Mouse (Mus musculus): ENCODE data around the gene Atp6v0c. TPM values are rescaled to one million over a fixed set of nuclear protein-coding genes. Genes with fewer than 3 reads are reported as not detected.

Gene Atp6v0c
- 65.8 and 80.2 TPM in 2 replicates for polyA plus RNA-seq (2012)

DNA sequence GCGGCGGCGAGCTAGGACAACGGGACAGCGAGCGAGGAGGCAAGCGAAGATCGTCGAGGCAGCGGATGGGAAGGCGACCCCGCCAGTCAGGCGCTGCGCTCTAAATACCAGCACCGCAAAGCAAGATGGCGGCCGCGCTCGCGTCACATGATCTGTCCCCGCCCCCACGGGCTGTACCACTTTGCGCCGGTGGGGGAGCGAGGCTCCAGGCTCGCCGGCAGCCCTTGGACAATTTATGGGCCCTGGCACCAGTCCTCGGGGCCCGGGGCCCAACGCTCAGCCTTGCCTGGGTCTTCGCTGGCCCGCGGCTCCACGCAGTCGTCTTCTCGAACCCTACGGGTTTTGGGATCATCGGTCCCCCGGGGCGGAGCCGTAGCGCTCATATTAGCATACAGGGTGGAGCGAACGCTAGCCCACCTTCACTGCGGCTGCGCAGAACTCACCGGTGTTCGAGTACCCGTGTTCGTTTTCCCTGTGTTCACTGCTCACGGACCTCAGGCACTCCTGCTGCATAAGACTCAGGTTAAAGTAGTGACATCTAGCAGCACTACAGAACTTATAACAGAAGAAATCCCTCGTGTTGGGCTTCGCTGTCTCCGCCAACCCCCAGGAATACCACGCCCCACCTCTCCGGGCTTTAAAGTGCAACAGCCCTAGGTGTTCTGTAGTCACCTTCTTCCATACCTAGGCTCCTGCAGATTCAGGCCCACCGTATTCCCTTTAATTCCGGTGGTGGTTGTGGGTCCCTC is at the start of gene Atp6v0c:
Atp6v0c (minus strand) TSS at position 386 of the 749 bp plus-strand sequence.
- TF ChIP-seq GATA1 (IDR thresholded peaks at IDR 0.05; ENCODE audit: low read length) (no peak), TAL1 (IDR thresholded peaks at IDR 0.05; ENCODE audit: low read length) (no peak)
- Histone ChIP-seq H3K9me3 (ENCODE audit: control insufficient read depth, low read length) (no peaks in the 10 kb centered on the region), H3K36me3 (ENCODE audit: control insufficient read depth) (peaks cover 45% of the 10 kb centered on the region), H3K4me1 (ENCODE audit: control insufficient read depth) (peaks cover 74% of the 10 kb centered on the region), H3K4me3 (replicated peaks) (peak within 1 kb of the TSS; percentile 72), H3K27me3 (ENCODE audit: control insufficient read depth) (no peaks in the 10 kb centered on the region)

DNA sequence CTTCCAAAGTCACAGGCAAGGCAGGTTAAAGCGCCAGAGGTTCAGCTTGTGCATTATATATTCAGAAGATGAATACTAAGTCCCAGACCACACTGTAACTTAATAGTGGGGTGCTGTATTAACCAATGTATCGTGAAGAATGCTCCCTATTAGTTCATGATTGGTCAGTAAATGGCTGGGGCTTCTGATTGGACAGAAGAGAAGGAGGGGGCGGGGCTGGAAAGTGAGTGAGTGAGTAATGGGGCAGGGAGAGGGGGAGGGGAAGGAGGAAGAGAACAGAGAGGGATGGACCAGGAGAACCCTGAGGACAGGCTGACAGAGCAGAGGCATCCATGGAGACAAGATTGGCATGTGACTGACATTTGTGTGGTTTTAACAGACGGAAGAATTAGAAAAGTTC is 47.3 kb upstream of the Atp6v0c start:
- H3K4me3 ChIP-seq (replicated peaks): no peak overlapping the region
- H3K9me3 ChIP-seq (ENCODE audit: control insufficient read depth, low read length): no peaks in the 10 kb centered on the region
- peaks cover 74% of the 10 kb centered on the region for H3K4me1 ChIP-seq (ENCODE audit: control insufficient read depth)
- TF ChIP-seq GATA1 (IDR thresholded peaks at IDR 0.05; ENCODE audit: low read length) (no peak), TAL1 (IDR thresholded peaks at IDR 0.05; ENCODE audit: low read length) (no peak)
- H3K36me3 ChIP-seq (ENCODE audit: control insufficient read depth): peaks cover 68% of the 10 kb centered on the region
- peaks cover 8% of the 10 kb centered on the region for H3K27me3 ChIP-seq (ENCODE audit: control insufficient read depth)

DNA sequence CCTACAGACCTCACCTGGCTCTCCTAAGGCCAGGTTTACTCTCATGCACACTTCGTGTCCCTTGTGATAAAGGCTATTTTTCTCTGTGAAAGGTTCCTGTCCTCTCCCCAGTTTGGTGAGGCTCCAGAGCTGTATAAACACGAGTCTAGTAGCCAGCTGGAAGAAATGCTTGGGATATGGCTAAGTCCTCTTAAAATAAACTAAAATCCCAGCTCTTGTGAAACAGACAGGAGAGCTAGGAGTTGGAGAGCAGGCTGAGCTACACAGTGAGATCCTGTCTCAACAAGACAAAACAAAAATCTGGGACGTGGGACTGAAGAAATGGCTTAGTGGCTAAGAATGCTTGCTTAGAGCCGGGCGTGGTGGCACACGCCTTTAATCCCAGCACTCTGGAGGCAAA is 43.7 kb upstream of the Atp6v0c start:
- Histone ChIP-seq H3K9me3 (ENCODE audit: control insufficient read depth, low read length) (no peaks in the 10 kb centered on the region), H3K27me3 (ENCODE audit: control insufficient read depth) (peaks cover 13% of the 10 kb centered on the region), H3K36me3 (ENCODE audit: control insufficient read depth) (peaks cover 48% of the 10 kb centered on the region), H3K4me1 (ENCODE audit: control insufficient read depth) (peaks cover 78% of the 10 kb centered on the region), H3K4me3 (replicated peaks) (no peak overlapping the region)
- TF ChIP-seq GATA1 (IDR thresholded peaks at IDR 0.05; ENCODE audit: low read length) (no peak), TAL1 (IDR thresholded peaks at IDR 0.05; ENCODE audit: low read length) (no peak)

DNA sequence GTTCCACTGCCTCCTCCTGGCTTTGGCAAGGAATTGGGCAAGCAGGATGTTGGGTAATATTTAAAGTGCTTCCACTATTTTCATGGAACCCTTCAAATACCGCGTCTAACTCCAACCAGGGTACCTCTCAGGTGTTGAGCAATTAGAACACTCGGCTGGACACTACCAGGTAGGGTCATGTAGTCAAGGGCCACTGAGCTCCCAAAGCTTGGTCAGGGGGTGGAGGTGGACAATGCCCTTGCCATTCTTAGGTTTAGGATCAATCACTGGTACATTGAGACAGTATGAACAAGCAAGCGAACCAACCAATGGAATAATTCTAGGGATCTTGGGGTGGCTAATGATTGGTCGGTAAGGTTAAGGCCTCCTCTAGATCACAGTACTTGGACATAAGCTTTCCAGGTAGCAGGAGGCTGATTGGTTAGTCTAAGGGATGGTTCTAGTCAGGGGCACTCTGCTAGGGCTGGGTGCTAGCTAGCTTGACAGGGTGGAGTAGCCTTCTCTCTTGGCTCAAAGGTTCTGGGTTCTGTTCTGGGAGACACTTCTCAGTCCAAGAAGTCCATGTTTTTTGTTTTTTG is 43.0 kb upstream of the Atp6v0c start:
- peaks cover 78% of the 10 kb centered on the region for H3K4me1 ChIP-seq (ENCODE audit: control insufficient read depth)
- peak overlapping the region; percentile 70 for H3K4me3 ChIP-seq (replicated peaks)

DNA sequence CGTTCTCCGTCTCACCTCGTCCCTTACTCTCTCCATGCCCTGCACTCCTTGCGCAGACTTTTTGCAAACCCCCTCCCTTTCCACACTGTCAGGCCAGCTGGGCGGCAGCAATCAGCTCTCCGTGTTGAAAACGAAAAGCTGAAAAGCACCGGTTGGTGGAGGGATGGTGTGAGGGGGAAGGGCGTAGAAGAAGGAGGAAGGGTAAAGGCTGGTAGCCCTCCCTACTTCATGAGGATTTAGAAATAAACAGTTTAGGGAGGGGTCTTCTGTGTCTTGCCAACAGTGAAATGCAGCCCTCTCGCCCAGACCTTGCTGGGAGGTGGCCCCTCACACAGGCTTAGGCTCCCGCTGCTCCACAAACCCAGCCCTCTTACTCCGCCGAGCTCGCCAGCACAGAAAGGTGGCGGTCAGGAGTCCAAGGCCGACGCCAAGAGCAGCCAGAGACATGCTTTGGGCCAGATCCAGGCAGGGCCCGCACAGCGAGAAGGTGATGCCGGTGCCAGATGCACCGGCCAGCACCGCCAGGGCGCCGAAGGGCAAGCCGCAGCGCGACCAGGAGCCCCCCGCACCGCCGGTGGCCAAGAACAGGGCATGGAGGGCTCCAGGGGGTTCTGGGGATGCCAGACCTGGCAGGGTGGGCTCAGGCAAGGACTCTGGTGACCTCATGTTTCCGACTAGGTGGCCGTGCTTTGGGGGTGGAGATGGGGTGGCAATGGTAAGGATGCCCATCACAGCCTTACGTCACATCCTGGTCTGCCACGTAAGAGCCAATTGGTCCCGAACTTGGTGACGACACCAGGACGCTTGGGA is 42.3 kb upstream of the Atp6v0c start:
- Histone ChIP-seq H3K9me3 (ENCODE audit: control insufficient read depth, low read length) (no peaks in the 10 kb centered on the region), H3K36me3 (ENCODE audit: control insufficient read depth) (peaks cover 47% of the 10 kb centered on the region), H3K27me3 (ENCODE audit: control insufficient read depth) (peaks cover 13% of the 10 kb centered on the region), H3K4me1 (ENCODE audit: control insufficient read depth) (peaks cover 81% of the 10 kb centered on the region), H3K4me3 (replicated peaks) (peak overlapping the region; percentile 70)
- TF ChIP-seq TAL1 (IDR thresholded peaks at IDR 0.05; ENCODE audit: low read length) (no peak), GATA1 (IDR thresholded peaks at IDR 0.05; ENCODE audit: low read length) (no peak)

More for the DNA sequence above, 43.0 kb upstream of the Atp6v0c start:
- peaks cover 13% of the 10 kb centered on the region for H3K27me3 ChIP-seq (ENCODE audit: control insufficient read depth)
- H3K9me3 ChIP-seq (ENCODE audit: control insufficient read depth, low read length): no peaks in the 10 kb centered on the region
- TF ChIP-seq GATA1 (IDR thresholded peaks at IDR 0.05; ENCODE audit: low read length) (no peak), TAL1 (IDR thresholded peaks at IDR 0.05; ENCODE audit: low read length) (no peak)
- H3K36me3 ChIP-seq (ENCODE audit: control insufficient read depth): peaks cover 48% of the 10 kb centered on the region

DNA sequence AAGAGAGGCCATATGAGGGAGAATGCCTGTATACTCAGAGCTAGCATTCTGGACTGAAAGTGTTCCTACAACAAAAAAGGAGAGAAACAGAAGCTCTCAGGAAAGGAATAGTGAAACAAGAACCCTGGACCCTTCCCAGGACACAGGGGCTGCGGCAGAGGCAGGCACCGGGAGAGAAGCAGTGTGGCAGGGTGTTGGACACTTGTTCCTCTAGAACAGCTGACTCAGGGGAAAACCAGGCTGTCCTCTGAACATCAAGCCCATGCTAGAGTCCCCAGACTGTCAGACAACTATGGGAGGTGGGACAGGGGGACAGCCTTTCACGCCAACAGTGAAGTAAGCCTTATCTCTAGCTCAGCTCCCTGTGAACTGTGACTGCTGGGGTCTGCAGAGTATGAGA is 41.1 kb upstream of the Atp6v0c start:
- Histone ChIP-seq H3K4me1 (ENCODE audit: control insufficient read depth) (peaks cover 81% of the 10 kb centered on the region), H3K27me3 (ENCODE audit: control insufficient read depth) (peaks cover 13% of the 10 kb centered on the region), H3K9me3 (ENCODE audit: control insufficient read depth, low read length) (no peaks in the 10 kb centered on the region), H3K36me3 (ENCODE audit: control insufficient read depth) (peaks cover 35% of the 10 kb centered on the region), H3K4me3 (replicated peaks) (peak overlapping the region; percentile 78)
- no peak for TF ChIP-seq GATA1 (IDR thresholded peaks at IDR 0.05; ENCODE audit: low read length)
- no peak for TF ChIP-seq TAL1 (IDR thresholded peaks at IDR 0.05; ENCODE audit: low read length)

DNA sequence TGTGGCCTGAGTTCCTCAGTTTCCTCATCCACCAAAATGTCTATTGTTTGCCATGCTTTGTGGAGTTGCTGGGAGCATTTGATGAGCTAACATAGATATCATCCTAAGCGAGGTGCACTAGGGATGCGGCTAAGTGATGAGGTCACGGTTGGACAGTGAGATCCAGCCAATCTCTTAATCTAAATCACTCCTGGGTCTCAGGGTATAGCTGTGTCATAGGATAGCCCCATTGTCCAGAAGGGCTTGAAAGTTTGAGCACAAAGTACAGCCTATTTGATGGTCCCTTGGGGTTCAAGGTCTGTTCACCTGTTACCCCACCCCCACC is 40.4 kb upstream of the Atp6v0c start:
- Histone ChIP-seq H3K4me3 (replicated peaks) (peak overlapping the region; percentile 78), H3K9me3 (ENCODE audit: control insufficient read depth, low read length) (no peaks in the 10 kb centered on the region), H3K36me3 (ENCODE audit: control insufficient read depth) (peaks cover 29% of the 10 kb centered on the region), H3K27me3 (ENCODE audit: control insufficient read depth) (peaks cover 13% of the 10 kb centered on the region), H3K4me1 (ENCODE audit: control insufficient read depth) (peaks cover 87% of the 10 kb centered on the region)
- TF ChIP-seq GATA1 (IDR thresholded peaks at IDR 0.05; ENCODE audit: low read length): peak; percentile 49; the same call in 1 of the 2 replicates
- TF ChIP-seq TAL1 (IDR thresholded peaks at IDR 0.05; ENCODE audit: low read length): no peak

DNA sequence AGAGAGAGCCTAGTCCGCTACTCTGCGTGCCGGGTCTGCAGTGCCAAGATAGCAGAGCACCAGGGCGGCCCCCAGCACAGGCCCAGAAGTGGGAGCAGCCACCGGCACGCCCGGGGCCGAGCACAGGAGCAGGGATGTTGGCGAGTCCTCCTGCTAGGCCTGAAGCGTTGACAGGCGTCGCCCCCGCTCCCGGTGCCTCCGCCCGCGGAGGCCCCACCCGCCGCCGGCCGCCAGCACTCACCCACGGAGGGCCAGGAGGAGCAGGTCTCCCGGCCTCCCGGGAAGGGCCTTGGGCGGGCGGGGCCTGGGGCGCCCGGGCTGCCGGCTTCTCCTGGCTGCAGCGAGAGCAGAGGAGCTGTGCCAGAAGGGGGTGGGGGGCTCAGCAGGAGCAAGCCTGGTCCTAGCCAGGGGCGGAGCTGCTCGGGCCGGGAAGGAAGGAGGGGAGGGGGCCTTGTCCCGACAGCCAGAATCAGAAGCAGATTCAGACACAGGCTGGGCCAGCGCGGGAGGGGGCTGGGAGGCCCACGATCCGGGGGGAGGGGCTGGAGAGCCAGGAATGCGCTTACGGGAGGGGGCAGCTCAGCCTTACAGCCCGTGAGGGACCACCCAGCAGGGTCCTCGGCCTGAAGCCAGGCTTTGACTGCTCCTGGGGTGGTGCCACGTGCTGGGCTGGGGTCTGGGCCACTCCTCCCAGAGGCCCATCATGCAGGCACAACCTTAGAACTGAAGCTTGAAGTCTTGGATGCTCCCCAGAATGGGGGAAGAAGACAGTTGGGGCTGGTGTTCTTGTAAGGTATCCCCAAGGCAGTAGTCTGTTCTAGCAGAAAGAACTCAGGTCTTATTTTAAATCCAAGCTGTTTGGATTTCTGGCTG is 39.8 kb upstream of the Atp6v0c start, which contains the start of gene Ntn3:
Ntn3 (minus strand) TSS at position 489 of the 873 bp plus-strand sequence.
- H3K36me3 ChIP-seq (ENCODE audit: control insufficient read depth): peaks cover 30% of the 10 kb centered on the region

More for the DNA sequence above, 39.8 kb upstream of the Atp6v0c start, which contains the start of gene Ntn3:
- H3K9me3 ChIP-seq (ENCODE audit: control insufficient read depth, low read length): no peaks in the 10 kb centered on the region
- H3K4me3 ChIP-seq (replicated peaks): peak within 1 kb of the TSS; percentile 78
- H3K4me1 ChIP-seq (ENCODE audit: control insufficient read depth): peaks cover 91% of the 10 kb centered on the region
- peaks cover 13% of the 10 kb centered on the region for H3K27me3 ChIP-seq (ENCODE audit: control insufficient read depth)
- TF ChIP-seq GATA1 (IDR thresholded peaks at IDR 0.05; ENCODE audit: low read length): peak; percentile 51
- peak; percentile 79 for TF ChIP-seq TAL1 (IDR thresholded peaks at IDR 0.05; ENCODE audit: low read length)

Measured in erythroblast, embryonic 14.5 days (primary cell).